Mouse (Mus musculus) B cell, adult 2 months (primary cell): ENCODE data around the gene Tent4a.
"Not testable (repeated sequence)": the region's sequence is repeated elsewhere in the genome, so short reads cannot be mapped to it uniquely, and the experiment has no call there.

Source experiments
- DNase-seq, 2 experiments: peaks; one replicate each; pipeline ENCODE4 v3.0.0; 2022

The Tent4a gene

GRCm38 (mm10) chr13:69534334-69534653 is at the start of gene Tent4a:
Tent4a (minus strand) TSS chr13:69534617.
- DNase-seq, result no peak

DNA sequence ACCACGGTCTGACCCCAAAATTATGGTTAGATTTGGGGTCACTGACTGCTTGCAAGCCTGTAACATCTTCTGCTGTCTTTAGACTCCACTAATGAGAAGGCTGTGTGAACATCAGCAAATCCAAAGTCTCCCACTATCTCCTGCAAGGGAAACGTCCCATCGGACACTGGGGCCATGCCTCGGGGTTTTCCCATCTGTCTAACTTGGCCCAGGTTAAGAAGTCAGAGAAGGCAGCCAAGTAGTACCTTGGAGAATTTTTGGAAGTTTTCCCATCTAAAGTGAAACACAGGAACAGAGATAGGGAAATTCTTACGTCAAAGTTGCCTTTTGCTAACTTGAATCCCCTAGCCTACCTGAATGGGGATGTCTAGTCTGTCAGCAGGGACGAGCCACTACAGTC is 49.2 kb upstream of the Tent4a start:
- no peak for DNase-seq

- DNase-seq, result no peak
These were observed 48.0 kb upstream of the Tent4a start for GRCm38 (mm10) chr13:69582411-69582810.

- DNase-seq, result no peak
These were observed 42.9 kb upstream of the Tent4a start for GRCm38 (mm10) chr13:69577181-69577834.

GRCm38 (mm10) chr13:69576676-69577075 is 42.3 kb upstream of the Tent4a start:
- DNase-seq, result no peak

DNA sequence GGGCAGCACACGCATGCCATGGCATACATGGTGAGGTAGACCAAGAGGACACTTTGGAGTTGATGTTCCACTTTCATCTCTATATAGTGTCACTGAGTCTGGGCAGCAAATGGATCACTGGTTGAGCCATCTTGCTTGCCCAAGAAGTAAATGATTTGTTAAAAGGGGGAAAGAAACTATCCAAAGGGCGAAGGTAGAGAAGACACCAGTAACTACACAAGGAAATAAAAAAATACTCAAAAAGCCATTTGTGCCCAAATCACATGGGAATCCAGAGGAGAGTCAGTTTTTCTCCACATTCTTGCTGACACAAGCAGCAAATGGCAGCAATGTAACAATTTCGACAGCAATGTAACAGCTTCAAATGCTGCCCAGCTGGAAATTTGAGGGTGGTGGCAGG is 38.2 kb upstream of the Tent4a start:
- no peak for DNase-seq

- no peak for DNase-seq
These were observed 34.8 kb upstream of the Tent4a start for GRCm38 (mm10) chr13:69569201-69569600.

DNA sequence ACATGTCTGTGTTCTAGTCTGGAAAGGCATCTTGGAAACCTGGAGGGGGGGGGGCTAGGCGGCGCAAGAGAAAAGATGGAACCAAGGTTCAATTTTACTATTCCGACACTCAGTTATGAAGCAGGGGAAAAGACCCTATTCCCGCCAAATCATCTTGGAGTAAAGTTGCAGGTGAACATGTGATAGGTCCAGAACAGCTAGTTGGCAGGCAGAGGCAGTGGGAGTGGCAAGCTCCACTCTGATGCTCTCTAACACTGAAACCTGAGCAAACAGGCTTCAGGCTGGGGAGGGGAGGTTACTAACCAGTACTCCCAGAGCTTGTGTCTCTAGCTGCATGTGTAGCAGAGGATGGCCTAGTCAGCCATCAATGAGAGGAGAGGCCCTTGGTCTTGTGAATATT is 31.0 kb upstream of the Tent4a start:
- not testable (repeated sequence) for DNase-seq

DNA sequence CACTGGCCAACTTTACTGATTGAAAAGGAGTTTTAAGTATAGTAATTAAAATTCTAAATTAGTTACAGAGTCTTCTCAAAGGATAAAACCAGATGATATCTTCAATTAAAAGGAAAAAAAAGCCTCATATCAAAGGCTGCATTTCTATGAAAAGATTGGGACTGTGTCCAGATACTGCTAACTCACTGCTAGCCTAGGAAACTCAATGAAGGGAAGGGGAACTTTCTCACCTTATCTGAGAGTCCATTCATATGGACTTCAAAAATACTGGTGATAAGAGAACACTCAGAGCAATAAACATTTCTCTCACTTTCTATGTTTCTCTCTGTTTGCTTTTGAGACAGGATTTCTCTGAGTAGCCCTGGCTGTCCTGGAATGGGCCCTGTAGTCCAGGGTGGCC is 30.2 kb upstream of the Tent4a start:
- no peak for DNase-seq

- no peak for DNase-seq
These were observed 29.5 kb upstream of the Tent4a start for GRCm38 (mm10) chr13:69563905-69564304.

DNA sequence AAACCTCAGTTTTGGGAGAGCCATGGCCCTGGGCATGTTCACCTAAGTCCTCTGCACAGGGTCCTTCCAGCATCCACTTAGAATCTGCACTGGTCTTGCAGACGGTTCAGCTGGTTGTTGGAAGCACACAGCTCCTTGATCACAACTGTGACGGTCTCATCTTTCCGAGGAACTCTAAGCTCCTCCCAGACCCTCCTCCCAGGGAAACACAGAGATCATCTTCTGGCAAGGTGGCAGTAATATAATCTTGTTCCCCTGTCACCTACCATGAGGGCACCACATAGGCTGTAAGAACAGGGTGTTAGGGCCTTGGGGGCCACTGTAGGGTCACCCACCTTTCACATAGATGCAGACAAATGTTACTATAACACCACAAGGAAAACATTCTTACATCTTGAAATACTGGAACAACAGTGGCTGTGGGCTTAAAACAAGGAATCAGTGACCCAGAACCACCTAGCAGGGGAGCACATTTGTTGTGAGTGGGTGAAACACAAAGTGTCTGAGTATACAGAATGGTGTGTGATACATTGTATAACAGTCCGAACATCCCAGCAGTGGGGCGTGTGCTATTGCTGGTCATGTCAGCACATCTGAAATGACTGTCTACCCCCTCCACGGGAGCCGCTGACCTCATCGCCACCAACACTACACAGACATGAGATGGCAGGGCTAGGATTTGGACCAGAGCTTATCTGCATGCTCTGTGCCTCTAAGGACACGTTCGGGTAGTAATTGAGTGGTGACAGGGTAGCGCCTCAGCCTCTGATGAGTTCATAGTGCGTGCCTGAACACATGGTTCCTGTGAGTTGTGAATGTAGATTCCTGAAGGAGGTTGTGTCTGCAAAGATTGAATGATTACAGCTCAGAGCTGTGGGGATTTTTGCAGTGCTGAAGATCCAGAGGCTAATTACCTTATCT is 28.5 kb upstream of the Tent4a start:
- DNase-seq, result no peak

- no peak for DNase-seq
These were observed 27.6 kb upstream of the Tent4a start for GRCm38 (mm10) chr13:69562004-69562403.

GRCm38 (mm10) chr13:69559291-69559961 is 25.0 kb upstream of the Tent4a start:
- no peak for DNase-seq

- no peak for DNase-seq
These were observed 23.8 kb upstream of the Tent4a start for GRCm38 (mm10) chr13:69558098-69558660.

- DNase-seq, result no peak
These were observed 22.3 kb upstream of the Tent4a start for GRCm38 (mm10) chr13:69556728-69557127.

DNA sequence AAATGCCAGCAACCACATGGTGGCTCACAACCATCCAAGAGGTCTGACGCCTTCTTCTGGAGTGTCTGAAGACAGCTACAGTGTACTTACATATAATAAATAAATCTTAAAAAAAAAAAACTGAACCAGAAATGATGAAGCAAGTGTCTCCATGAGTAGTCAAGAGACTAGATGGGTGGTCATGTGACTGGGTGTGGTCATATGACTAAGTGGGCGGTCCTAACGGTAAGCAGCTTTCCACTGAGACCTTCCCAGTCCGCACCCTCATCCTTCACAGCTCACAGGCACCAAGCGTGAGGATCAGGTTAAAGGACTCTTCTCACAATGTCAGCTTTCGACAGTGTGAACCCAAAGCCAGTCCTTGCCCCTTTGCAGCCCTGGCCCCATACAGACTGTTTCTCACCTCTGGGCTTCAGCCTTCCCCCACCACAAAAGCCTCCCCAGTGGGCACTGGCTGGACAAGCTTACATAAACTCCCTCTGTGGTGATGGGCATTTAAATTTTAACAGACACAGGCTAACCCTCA is 21.6 kb upstream of the Tent4a start:
- no peak for DNase-seq

- DNase-seq, result no peak
These were observed 20.6 kb upstream of the Tent4a start for GRCm38 (mm10) chr13:69555045-69555444.

DNA sequence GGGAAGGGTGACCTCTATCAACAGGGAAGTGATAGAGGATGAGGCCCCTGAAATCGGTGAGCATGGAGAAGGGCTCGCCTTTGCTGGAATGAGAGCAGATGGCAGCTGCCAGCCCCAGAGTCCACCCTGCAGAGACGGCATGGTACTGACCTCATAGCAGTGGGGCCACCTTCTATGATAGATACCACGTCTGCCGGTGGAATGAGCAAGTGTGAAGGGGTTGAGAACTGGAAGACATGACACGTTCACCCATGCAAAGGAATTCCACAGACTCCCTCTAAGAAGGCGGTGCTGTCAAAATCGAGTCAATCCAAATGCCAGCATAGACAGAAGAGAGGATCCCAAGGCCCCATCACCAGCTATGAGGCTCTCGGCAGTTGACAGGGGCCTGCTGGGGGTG is 19.8 kb upstream of the Tent4a start:
- DNase-seq, result no peak

DNA sequence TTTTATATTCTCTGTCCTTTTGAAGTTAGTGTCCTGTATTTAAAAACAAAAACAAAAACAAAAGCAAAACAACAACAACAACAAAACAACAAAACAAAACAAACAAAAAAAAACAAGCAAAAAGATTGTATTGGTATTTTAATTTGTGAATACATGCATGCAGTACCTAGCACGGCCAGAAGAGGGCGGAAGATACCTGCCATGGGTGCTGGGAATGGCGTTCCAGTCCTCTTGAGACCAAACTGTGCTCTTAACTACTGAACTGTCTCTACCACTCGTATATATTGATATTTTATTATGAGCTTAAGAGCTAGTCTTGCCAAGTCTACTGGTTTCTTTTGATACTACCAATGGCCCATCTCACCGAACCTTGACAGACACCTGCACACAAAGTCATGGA is 18.6 kb upstream of the Tent4a start:
- DNase-seq, result peak; percentile 59 to 60

- no peak for DNase-seq
These were observed 16.4 kb upstream of the Tent4a start for GRCm38 (mm10) chr13:69550831-69551230.

DNA sequence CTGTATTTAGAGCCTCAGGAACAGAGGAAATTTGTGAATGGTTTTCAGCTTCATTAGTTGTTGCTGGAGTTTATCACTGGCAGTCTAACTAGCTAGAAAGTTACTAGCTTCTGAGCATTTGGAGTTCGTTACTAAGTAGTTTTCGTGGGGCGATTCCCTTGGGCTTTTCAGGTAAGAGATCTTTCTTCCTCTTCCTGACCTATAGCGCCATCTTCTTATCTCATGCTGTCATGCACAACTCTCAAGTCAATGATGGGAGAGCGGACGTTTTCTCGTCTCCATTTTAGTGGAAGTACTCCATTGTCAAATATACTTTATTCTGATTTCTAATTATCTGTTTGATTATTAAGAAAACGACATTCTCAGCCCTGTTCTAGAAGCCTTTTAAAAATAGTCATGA is 15.6 kb upstream of the Tent4a start:
- DNase-seq, result no peak

DNA sequence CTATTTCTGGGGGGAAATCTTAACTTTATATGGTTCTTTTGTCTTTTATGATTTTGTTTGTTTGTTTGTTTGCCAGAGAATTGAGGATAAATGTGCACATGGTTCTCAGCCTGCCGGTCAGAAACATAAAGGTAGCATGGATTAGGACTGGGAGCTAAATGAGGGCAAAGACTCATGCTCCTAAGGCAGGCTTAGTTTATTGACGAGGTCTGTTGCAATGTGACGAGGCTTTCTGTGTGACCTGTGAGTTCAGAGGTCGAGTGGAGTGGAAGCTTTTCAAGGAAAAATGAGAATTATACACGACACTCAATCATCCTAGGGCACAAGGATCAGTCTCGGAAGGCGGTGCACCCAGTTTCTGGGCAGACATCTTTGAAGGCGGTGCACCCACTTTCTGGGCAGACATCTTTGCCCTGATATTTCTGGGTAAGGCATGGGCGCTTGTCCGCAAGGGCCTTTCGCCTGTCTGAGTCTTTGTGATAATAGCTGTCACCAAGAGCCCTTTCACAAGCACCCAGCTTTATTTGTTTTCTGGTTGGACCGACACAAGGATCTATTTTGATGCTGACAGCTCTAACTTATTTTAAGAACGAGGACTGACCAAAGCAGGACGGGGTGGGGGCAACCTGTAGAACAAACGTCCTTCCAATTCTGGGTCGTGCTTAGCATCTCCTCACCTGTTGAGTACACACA is 13.2 kb upstream of the Tent4a start:
- DNase-seq, result no peak

DNA sequence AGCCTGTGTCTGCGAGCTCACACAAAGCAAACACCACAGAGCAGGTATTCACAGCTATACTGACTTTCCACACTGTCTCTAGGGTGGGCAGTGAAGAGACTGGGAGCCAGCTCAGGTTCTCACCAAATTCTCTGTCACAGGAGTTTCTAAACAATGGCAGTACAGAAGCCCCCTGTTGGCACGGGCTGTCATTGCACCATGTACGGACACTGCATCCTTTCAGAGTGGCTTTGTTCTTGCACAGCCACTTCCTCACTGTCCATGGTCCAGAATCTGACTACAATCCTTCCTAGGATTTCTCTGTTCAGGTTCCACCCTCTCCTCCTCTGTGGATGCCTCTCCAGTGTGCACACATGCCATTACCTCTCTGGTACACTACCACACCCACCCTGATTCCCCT is 10.6 kb upstream of the Tent4a start:
- peak; percentile 75 to 79 for DNase-seq
